Mouse (Mus musculus) testis, adult 2 months (tissue): ENCODE results near the gene Shld2.

ENCODE experiments used
- CTCF ChIP-seq: fragments of 200-500 bp; IDR thresholded peaks from 2 replicates; pipeline ENCODE4 v1.5.1; 2012; ENCODE audit warnings: low read depth, mild to moderate bottlenecking, inconsistent platforms, low read length, moderate library complexity; ENCODE audit not compliant: control insufficient read depth, insufficient read depth, insufficient replicate concordance
- POLR2A ChIP-seq: fragments of 200-500 bp; IDR thresholded peaks from 2 replicates; pipeline ENCODE4 v1.6.1; 2012; ENCODE audit warnings: low read depth, mild to moderate bottlenecking, inconsistent platforms, low read length, moderate library complexity; ENCODE audit not compliant: control insufficient read depth

DNA sequence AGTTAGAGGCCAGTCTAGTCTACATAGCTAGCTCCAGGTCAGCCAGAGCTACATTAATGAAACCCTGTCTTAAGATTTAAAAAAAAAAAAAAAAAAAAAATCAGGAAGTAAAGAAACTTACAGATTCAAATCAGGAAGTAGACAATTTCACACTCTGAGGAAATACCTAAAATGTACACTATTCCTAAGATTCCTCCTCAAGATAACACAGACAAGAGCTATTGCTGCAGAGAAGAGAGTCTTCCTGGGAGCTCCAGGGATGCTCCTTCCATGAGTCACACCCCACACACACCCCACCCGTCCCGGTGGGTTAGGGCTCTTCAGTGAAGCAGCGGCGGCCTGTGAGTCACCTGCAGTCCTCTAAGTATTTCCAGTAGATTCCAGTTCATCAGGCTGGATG is 13.3 kb downstream of the Shld2 start:
- no peak for TF ChIP-seq POLR2A
- no peak for TF ChIP-seq CTCF
